Mouse (Mus musculus): ENCODE data around the gene Actl6b. TPM values are rescaled to one million over a fixed set of nuclear protein-coding genes. Genes with fewer than 3 reads are reported as not detected.

The Actl6b gene
- polyA plus RNA-seq, 1 experiment from 2014 or later = 4.5 TPM

GRCm38 (mm10) chr5:137530588-137531413 is 22.5 kb upstream of the Actl6b start:
- no peaks in the 10 kb centered on the region for H3K9me3 ChIP-seq
- H3K27ac ChIP-seq = peak overlapping the region; percentile 95
- peak overlapping the region; percentile 83 for H3K4me2 ChIP-seq
- H3K36me3 ChIP-seq = peaks cover 26% of the 10 kb centered on the region
- H3K27me3 ChIP-seq (replicated peaks) = no peaks in the 10 kb centered on the region
- H3K4me3 ChIP-seq (replicated peaks) = peak overlapping the region; percentile 81
- ATAC-seq (ENCODE audit: insufficient read depth, low FRiP score, low read depth) = peak; percentile 17; the same call in 1 of the 2 replicates
- H3K9ac ChIP-seq = peak overlapping the region; percentile 95
- peaks cover 24% of the 10 kb centered on the region for H3K4me1 ChIP-seq
- 2% methylated on average over 44 of the region's 46 CpGs for WGBS

GRCm38 (mm10) chr5:137531414-137532130 is 21.7 kb upstream of the Actl6b start:
- ATAC-seq (ENCODE audit: insufficient read depth, low FRiP score, low read depth) = peak; percentile 2; the same call in 1 of the 2 replicates
- Histone ChIP-seq H3K4me3 (replicated peaks) (peak overlapping the region; percentile 81), H3K9me3 (no peaks in the 10 kb centered on the region), H3K36me3 (peaks cover 26% of the 10 kb centered on the region), H3K27ac (peak overlapping the region; percentile 95), H3K4me2 (peak overlapping the region; percentile 83), H3K27me3 (replicated peaks) (no peaks in the 10 kb centered on the region), H3K4me1 (peaks cover 18% of the 10 kb centered on the region), H3K9ac (peak overlapping the region; percentile 95)
- under 1% methylated on average over 43 of the region's 51 CpGs for WGBS

DNA sequence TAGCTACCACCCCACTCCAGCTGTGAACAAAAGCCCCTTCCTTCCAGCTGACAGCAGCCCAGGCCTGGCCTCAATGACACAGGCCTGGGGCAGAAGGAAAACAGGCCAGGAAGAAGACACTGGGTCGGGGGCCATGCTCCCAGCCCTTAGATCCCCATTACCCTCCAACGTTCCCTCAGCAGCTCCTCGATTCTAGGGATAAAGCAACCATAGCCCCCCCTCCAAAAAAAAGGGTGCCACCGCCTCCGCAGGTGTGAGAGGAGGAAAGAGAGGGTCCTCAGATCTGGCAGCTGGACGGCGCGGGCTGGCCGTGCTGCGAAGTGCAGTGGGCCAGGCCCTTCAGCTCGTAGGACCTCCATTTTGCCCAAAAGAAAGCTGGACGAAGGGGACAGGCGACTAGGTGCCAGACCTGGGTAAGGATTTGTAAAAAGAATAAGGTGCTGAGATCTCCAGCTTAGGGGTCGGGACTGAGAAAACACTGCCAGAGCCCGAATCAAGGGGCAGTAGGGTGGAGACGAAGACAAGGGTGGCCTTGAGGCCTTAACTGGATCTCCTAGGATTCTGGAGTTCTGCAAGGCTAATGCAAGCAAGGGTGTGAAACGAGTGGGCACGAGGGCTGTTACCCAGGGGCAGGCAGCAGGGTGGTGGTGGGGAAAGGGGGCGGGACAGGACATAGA is 21.0 kb upstream of the Actl6b start:
- 0% methylated on average over 19 of the region's 19 CpGs for WGBS
- no peak for ATAC-seq (ENCODE audit: insufficient read depth, low FRiP score, low read depth)
- H3K4me3 ChIP-seq (replicated peaks) = peak overlapping the region; percentile 81
- H3K9me3 ChIP-seq = no peaks in the 10 kb centered on the region
- no peaks in the 10 kb centered on the region for H3K27me3 ChIP-seq (replicated peaks)
- H3K9ac ChIP-seq = peak overlapping the region; percentile 95
- H3K36me3 ChIP-seq = peaks cover 25% of the 10 kb centered on the region
- H3K4me2 ChIP-seq = peak overlapping the region; percentile 83
- peak overlapping the region; percentile 95 for H3K27ac ChIP-seq
- H3K4me1 ChIP-seq = peaks cover 16% of the 10 kb centered on the region

- Histone ChIP-seq H3K9me3 (no peaks in the 10 kb centered on the region), H3K4me3 (replicated peaks) (peak overlapping the region; percentile 81), H3K27ac (peak overlapping the region; percentile 95), H3K27me3 (replicated peaks) (no peaks in the 10 kb centered on the region), H3K9ac (peak overlapping the region; percentile 95), H3K4me2 (peak overlapping the region; percentile 83), H3K4me1 (peaks cover 16% of the 10 kb centered on the region), H3K36me3 (peaks cover 20% of the 10 kb centered on the region)
- ATAC-seq (ENCODE audit: insufficient read depth, low FRiP score, low read depth) = no peak; the same call in 1 of the 2 replicates
- WGBS = 0% methylated on average over 10 of the region's 12 CpGs
These were observed 20.6 kb upstream of the Actl6b start for GRCm38 (mm10) chr5:137532808-137533116.

DNA sequence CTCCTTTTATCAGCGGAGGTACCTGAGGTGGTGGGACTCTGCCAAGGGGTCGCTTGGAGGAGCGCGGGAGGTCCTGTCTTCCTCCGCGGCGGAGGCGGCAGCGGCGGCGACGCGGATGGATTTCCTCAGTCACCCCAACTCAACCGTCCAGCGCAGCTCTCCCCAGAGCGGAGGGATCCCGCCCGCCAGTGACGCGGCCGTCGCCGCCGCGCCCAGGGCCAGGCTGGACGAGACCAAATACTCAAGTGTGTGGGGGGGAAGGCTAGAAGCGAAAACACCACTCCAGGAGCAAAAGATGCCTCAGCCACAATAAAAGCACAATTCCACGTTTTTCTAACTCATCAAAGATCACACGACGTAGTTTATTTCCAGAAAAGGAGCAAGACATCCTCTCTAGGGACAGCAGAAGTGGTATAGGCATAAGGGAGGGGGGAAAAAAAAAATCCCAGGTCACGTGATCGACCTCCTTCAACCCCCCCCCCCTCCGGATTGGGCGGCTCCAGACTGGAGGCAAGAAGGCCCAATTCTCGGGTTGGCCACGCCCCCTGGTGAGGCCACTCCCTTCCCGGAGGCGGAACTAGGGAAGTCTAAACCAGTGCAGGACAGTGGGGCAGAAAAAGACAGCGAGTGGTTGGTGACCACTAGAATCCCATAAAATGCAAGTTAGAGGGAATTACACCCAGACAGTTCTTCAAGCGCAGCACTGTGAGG is 20.0 kb upstream of the Actl6b start, which contains the start of the genes Epo and Gnb2:
Epo (minus strand) TSS at position 126 of the 711 bp plus-strand sequence.
Gnb2 (minus strand) TSS at position 394 of the 711 bp plus-strand sequence.
- H3K4me2 ChIP-seq = peak within 1 kb of the TSS; percentile 83
- peak within 1 kb of the TSS; percentile 95 for H3K9ac ChIP-seq
- peak within 1 kb of the TSS; percentile 81 for H3K4me3 ChIP-seq (replicated peaks)
- peaks cover 16% of the 10 kb centered on the region for H3K4me1 ChIP-seq
- H3K9me3 ChIP-seq = no peaks in the 10 kb centered on the region
- peak within 1 kb of the TSS; percentile 95 for H3K27ac ChIP-seq
- under 1% methylated on average over 40 of the region's 40 CpGs for WGBS
- H3K36me3 ChIP-seq = peaks cover 15% of the 10 kb centered on the region
- ATAC-seq (ENCODE audit: insufficient read depth, low FRiP score, low read depth) = peak; percentile 82
- no peaks in the 10 kb centered on the region for H3K27me3 ChIP-seq (replicated peaks)

DNA sequence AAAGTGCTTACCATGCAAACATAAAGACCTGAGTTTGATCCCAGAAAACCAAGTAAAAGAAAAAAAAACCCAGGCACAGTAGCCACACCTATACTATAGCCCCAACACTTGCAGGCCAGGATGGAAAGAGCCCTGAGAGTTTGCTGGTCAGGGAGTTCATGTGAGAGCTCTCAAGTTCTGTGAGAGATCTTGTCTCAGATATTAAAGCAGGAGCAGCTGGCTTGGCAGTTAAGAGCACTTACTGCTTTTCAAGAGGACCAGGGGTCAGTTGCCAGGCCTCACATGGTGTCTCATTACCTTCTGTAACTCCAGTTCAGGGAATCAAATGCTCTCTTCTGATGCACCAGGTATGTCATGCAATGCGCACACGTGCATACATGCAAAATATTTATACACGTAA is 18.6 kb upstream of the Actl6b start:
- H3K9me3 ChIP-seq = no peaks in the 10 kb centered on the region
- no peak overlapping the region for H3K4me2 ChIP-seq
- 97% methylated on average over 3 of the region's 3 CpGs for WGBS
- 0 out of 2 replicates have a peak, but pooled peaks cover under 1% of the 10 kb centered on the region for H3K36me3 ChIP-seq
- H3K4me1 ChIP-seq = peaks cover 10% of the 10 kb centered on the region
- no peak for ATAC-seq (ENCODE audit: insufficient read depth, low FRiP score, low read depth)
- H3K27me3 ChIP-seq (replicated peaks) = no peaks in the 10 kb centered on the region
- H3K4me3 ChIP-seq (replicated peaks) = no peak overlapping the region
- no peak overlapping the region for H3K27ac ChIP-seq
- no peak overlapping the region for H3K9ac ChIP-seq

GRCm38 (mm10) chr5:137535318-137535717 is 18.0 kb upstream of the Actl6b start:
- H3K9ac ChIP-seq = no peak overlapping the region
- H3K36me3 ChIP-seq = no peaks in the 10 kb centered on the region
- no peak for ATAC-seq (ENCODE audit: insufficient read depth, low FRiP score, low read depth)
- H3K27me3 ChIP-seq (replicated peaks) = no peaks in the 10 kb centered on the region
- H3K4me1 ChIP-seq = peaks cover 4% of the 10 kb centered on the region
- H3K9me3 ChIP-seq = no peaks in the 10 kb centered on the region
- 75% methylated on average over 9 of the region's 9 CpGs for WGBS
- H3K4me3 ChIP-seq (replicated peaks) = no peak overlapping the region
- no peak overlapping the region for H3K4me2 ChIP-seq
- no peak overlapping the region for H3K27ac ChIP-seq

- Histone ChIP-seq H3K4me1 (no peaks in the 10 kb centered on the region), H3K27me3 (replicated peaks) (no peaks in the 10 kb centered on the region), H3K4me2 (no peak overlapping the region), H3K4me3 (replicated peaks) (no peak overlapping the region), H3K36me3 (no peaks in the 10 kb centered on the region), H3K27ac (no peak overlapping the region), H3K9ac (no peak overlapping the region), H3K9me3 (no peaks in the 10 kb centered on the region)
- WGBS = 53% methylated on average over 4 of the region's 4 CpGs
- ATAC-seq (ENCODE audit: insufficient read depth, low FRiP score, low read depth) = no peak
These were observed 15.9 kb upstream of the Actl6b start for GRCm38 (mm10) chr5:137537461-137537860.

DNA sequence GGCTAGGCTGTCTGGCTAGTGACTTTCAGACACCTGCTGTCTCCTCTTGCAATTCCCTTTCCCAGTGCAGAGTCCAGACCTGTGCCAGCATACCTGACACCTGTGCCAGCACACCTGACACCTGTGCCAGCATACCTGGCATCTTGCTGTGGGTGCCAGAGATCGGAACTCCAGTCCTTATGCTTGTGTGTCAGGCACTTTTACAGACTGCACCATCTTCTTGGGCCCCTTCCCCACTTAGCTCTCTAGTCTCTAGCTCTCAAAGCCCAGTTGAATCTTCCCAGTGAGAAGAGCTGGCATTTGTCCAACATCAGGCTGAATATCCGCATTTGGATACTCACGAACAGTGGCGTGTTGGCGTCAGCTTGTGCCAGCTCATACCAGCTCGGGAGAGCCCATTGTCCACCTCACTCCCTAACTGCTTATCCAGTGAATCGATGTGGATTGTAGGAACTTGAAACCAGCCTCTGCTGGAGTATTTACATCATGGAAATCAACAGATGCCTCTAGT is 14.0 kb upstream of the Actl6b start:
- no peak; the same call in 1 of the 2 replicates for ATAC-seq (ENCODE audit: insufficient read depth, low FRiP score, low read depth)
- Histone ChIP-seq H3K9me3 (no peaks in the 10 kb centered on the region), H3K9ac (no peak overlapping the region), H3K36me3 (no peaks in the 10 kb centered on the region), H3K4me2 (no peak overlapping the region), H3K27ac (no peak overlapping the region), H3K4me3 (replicated peaks) (no peak overlapping the region), H3K27me3 (replicated peaks) (no peaks in the 10 kb centered on the region), H3K4me1 (no peaks in the 10 kb centered on the region)
- 51% methylated on average over 7 of the region's 7 CpGs for WGBS

DNA sequence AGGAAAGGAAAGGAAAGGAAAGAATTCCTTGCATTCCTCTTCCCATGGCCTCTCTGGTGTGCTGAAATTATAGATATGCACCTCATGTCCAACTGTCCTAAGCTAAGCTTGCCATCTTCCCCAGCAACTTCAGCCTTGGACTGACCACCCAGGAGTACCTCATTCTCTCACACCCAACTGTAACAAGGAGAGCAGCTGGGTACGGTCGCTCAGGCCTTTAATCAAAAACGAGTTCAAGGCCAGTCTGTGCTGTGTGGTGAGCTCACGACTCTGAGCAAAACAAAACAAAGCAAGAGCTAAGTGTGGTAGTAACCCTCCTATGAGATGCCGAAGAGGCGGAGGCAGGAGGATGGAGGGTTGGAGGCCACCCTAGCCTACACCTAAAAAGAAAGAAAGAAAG is 12.3 kb upstream of the Actl6b start:
- no peak for ATAC-seq (ENCODE audit: insufficient read depth, low FRiP score, low read depth)
- Histone ChIP-seq H3K4me3 (replicated peaks) (no peak overlapping the region), H3K4me1 (no peaks in the 10 kb centered on the region), H3K27ac (no peak overlapping the region), H3K9ac (no peak overlapping the region), H3K36me3 (no peaks in the 10 kb centered on the region), H3K4me2 (no peak overlapping the region), H3K27me3 (replicated peaks) (no peaks in the 10 kb centered on the region), H3K9me3 (no peaks in the 10 kb centered on the region)
- WGBS = 73% methylated on average over 6 of the region's 6 CpGs
